Mouse (Mus musculus): ENCODE results near the gene Mapkap1. TPM values are rescaled to one million over a fixed set of nuclear protein-coding genes. Genes with fewer than 3 reads are reported as not detected.

Mapkap1 gene
- total and polyA plus RNA-seq, 3 experiments: 39.4 to 45.8 (median 40.7) TPM

GRCm38 (mm10) chr2:34571096-34571495, 164.5 kb downstream of the Mapkap1 start:
- DNase-seq (ENCODE audit: extremely low read depth): no peak
- H3K36me3 ChIP-seq (replicated peaks in 1 of 2; ENCODE audit: control insufficient read depth in 1 of 2, insufficient read depth in 1 of 2, low read length in 1 of 2): peaks cover 4 to 46% of the 10 kb centered on the region in 2 experiments
- H3K27ac ChIP-seq (ENCODE audit: insufficient read depth, low read depth): no peak overlapping the region
- H3K27me3 ChIP-seq (replicated peaks): no peaks in the 10 kb centered on the region
- H3K9me3 ChIP-seq (replicated peaks; ENCODE audit: low read length): no peaks in the 10 kb centered on the region
- no peak overlapping the region for H3K9ac ChIP-seq (ENCODE audit: insufficient read depth, low read depth)
- H3K4me2 ChIP-seq (ENCODE audit: insufficient read depth, low read depth, poor library complexity, severe bottlenecking): no peak overlapping the region
- peaks cover 0 to 5% of the 10 kb centered on the region in 2 experiments; a peak in 1 of 4 replicates for H3K4me1 ChIP-seq (ENCODE audit: control insufficient read depth in 1 of 2, insufficient read depth in 2 of 2)
- no peaks in the 10 kb centered on the region for H3K79me2 ChIP-seq (replicated peaks; ENCODE audit: control insufficient read depth, extremely low read depth, insufficient read depth, poor library complexity, severe bottlenecking)
- no peak overlapping the region for H3K4me3 ChIP-seq (replicated peaks in 1 of 3; ENCODE audit: low read depth in 2 of 3, low read length in 2 of 3, poor library complexity in 1 of 3)
- dilution Hi-C loops (cut with MboI; ENCODE audit: extremely low pct_ligation_motif_present, extremely low pct_unique_long_range_greater_than_20kb, low sequenced_read_pairs): no loop called here
- no peak for TF ChIP-seq MAZ (IDR thresholded peaks at IDR 0.05; ENCODE audit: low read depth, low read length)
- no peak for TF ChIP-seq IRF4 (IDR thresholded peaks at IDR 0.05; ENCODE audit: low read depth, low read length)
- no peak for TF ChIP-seq POLR2A (IDR thresholded peaks at IDR 0.05; ENCODE audit: low read depth, low read length)
- TF ChIP-seq NELFE (IDR thresholded peaks at IDR 0.05; ENCODE audit: low read depth, low read length): no peak
- TF ChIP-seq E2F4 (IDR thresholded peaks at IDR 0.05; ENCODE audit: insufficient replicate concordance, low read depth, low read length): no peak
- no peak for TF ChIP-seq SIN3A (IDR thresholded peaks at IDR 0.05; ENCODE audit: low read length)
- TF ChIP-seq USF1 (IDR thresholded peaks at IDR 0.05; ENCODE audit: low read depth, low read length): no peak
- TF ChIP-seq CHD2 (IDR thresholded peaks at IDR 0.05; ENCODE audit: low read length): no peak
- no peak for TF ChIP-seq CHD1 (IDR thresholded peaks at IDR 0.05; ENCODE audit: low read depth, low read length)
- no peak for TF ChIP-seq ZNF384 (IDR thresholded peaks at IDR 0.05; ENCODE audit: low read depth, low read length)
- TF ChIP-seq EP300 (IDR thresholded peaks at IDR 0.05; ENCODE audit: low read length): no peak
- no peak for TF ChIP-seq TBP (conservative IDR thresholded peaks at IDR 0.05; ENCODE audit: low read depth, low read length)
- in situ Hi-C loops (cut with MboI; ENCODE audit: low pct_ligation_motif_present, low pct_unique_long_range_greater_than_20kb, low sequenced_read_pairs): no loop called here

GRCm38 (mm10) chr2:34573073-34573472, 166.5 kb downstream of the Mapkap1 start:
- dilution Hi-C loops (cut with MboI; ENCODE audit: extremely low pct_ligation_motif_present, extremely low pct_unique_long_range_greater_than_20kb, low sequenced_read_pairs): no loop called here
- Histone ChIP-seq H3K36me3 (replicated peaks in 1 of 2; ENCODE audit: control insufficient read depth in 1 of 2, insufficient read depth in 1 of 2, low read length in 1 of 2) (peaks cover 4 to 42% of the 10 kb centered on the region in 2 experiments), H3K27me3 (replicated peaks) (no peaks in the 10 kb centered on the region), H3K4me2 (ENCODE audit: insufficient read depth, low read depth, poor library complexity, severe bottlenecking) (no peak overlapping the region), H3K9me3 (replicated peaks; ENCODE audit: low read length) (no peaks in the 10 kb centered on the region), H3K9ac (ENCODE audit: insufficient read depth, low read depth) (no peak overlapping the region), H3K4me1 (ENCODE audit: control insufficient read depth in 1 of 2, insufficient read depth in 2 of 2) (peaks cover 0 to 14% of the 10 kb centered on the region in 2 experiments; a peak in 2 of 4 replicates), H3K27ac (ENCODE audit: insufficient read depth, low read depth) (no peak overlapping the region), H3K79me2 (replicated peaks; ENCODE audit: control insufficient read depth, extremely low read depth, insufficient read depth, poor library complexity, severe bottlenecking) (no peaks in the 10 kb centered on the region), H3K4me3 (replicated peaks in 1 of 3; ENCODE audit: low read depth in 2 of 3, low read length in 2 of 3, poor library complexity in 1 of 3) (no peak overlapping the region)
- TF ChIP-seq IRF4 (IDR thresholded peaks at IDR 0.05; ENCODE audit: low read depth, low read length) (no peak), SMC3 (IDR thresholded peaks at IDR 0.05; ENCODE audit: low read depth, low read length) (no peak), USF2 (conservative IDR thresholded peaks at IDR 0.05; ENCODE audit: low read depth, low read length) (no peak), E2F4 (IDR thresholded peaks at IDR 0.05; ENCODE audit: insufficient replicate concordance, low read depth, low read length) (no peak), POLR2AphosphoS2 (IDR thresholded peaks at IDR 0.05; ENCODE audit: low read depth, low read length) (no peak), ELF1 (IDR thresholded peaks at IDR 0.05; ENCODE audit: low read depth, low read length) (no peak), ZKSCAN1 (IDR thresholded peaks at IDR 0.05; ENCODE audit: borderline replicate concordance, low read depth, low read length) (no peak), KAT2A (IDR thresholded peaks at IDR 0.05; ENCODE audit: insufficient replicate concordance, low read length) (no peak), PAX5 (IDR thresholded peaks at IDR 0.05; ENCODE audit: low read length) (no peak)
- no peak for DNase-seq (ENCODE audit: extremely low read depth)
- in situ Hi-C loops (cut with MboI; ENCODE audit: low pct_ligation_motif_present, low pct_unique_long_range_greater_than_20kb, low sequenced_read_pairs): no loop called here

All from CH12.LX (cell line).